Mouse (Mus musculus) kidney, adult 11 months (tissue): ENCODE data around the gene Emc7.
"Not testable (repeated sequence)": the region's sequence is repeated elsewhere in the genome, so short reads cannot be mapped to it uniquely, and the experiment has no call there.

Experiments
- DNase-seq: peaks from one replicate; pipeline ENCODE4 v3.0.0; 2022

Gene Emc7

DNA sequence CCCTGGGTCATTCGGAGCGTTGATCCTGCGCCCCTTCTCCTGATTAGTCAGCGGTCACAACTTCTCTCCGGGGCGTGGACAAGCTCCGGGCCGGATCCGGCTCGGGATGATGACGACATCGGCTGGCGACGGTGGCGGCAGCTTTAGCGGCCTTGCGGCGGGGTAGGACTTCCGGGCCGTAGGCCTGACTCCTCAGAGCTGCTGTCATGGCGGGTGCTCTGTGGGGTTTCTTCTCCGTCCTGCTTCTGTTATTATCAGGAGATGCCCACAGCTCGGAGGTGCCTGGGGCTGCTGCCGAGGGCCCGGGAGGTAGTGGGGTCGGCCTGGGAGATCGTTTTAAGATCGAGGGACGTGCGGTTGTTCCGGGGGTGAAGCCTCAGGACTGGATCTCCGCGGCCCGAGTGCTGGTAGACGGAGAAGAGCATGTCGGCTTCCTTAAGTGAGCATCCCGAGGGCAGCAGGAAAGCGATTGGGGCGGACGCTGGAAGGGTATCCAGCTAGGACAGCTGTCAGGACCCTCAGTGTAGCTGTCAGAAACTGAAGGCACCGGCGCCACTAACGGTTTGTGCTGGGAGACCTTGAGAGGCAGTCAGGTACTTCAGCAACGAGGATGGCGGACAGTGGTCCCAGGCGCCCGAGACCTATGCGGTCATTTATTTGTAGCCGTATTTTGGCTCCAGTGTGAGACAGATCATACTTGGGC, at the start of gene Emc7:
Gene Emc7, plus strand, starts transcription at position 136 of the 703 bp plus-strand sequence.
- DNase-seq: peak; percentile 93

DNA sequence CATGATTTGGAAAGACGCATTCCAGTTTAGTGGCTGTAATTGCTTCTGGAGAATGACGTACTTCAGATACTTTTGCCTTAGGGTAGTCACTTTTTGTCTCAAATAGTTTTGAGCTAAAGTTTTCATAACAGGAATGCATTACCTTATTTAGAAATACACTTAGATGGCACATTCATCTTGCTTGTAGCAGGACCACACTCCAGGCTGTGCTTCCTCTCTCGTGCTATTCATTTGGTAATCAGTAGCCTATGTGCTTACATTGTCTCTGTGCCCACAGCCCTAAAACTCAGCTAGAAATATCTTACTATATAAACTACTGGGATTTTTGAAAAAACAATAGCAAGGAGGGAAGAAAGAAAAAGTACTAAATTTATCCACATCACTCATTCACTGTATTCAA, 47.8 kb upstream of the Emc7 start:
- DNase-seq: no peak

DNA sequence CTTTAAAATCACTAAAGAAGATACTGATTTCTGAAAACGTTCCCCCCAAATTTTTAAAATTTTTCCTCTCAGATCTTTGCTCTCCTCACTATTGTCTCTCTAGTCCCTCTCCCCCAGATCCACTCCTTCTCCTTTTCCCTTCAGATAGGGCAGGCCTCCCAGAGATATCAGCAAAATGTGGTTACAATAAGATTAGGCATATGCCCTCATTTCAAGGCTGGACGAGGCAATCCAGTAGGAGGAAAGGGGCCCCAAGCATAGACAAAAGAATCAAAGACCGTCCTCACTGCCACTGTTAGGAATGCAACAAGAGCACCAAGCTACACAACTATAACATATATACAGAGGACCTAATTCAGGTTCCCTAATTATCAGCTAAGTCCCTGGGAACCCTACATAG, 29.5 kb upstream of the Emc7 start:
- no peak for DNase-seq

DNA sequence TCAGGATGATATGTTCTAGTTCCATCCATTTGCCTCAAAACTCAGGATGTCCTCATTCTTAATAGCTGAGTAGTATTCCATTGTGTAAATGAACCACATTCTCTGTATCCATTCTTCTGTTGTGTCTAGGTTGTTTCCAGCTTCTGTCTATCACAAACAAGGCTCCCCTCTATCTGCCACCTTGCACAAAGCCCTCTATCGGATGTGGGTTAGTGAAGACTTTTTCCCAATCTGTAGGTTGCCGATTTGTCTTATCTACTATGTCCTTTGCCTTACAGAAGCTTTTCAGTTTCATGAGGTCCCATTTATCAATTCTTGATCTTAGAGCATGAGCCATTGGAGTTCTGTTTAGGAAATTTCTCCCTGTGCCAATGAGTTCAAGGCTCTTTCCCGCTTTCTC, 26.3 kb upstream of the Emc7 start:
- DNase-seq: not testable (repeated sequence)

DNA sequence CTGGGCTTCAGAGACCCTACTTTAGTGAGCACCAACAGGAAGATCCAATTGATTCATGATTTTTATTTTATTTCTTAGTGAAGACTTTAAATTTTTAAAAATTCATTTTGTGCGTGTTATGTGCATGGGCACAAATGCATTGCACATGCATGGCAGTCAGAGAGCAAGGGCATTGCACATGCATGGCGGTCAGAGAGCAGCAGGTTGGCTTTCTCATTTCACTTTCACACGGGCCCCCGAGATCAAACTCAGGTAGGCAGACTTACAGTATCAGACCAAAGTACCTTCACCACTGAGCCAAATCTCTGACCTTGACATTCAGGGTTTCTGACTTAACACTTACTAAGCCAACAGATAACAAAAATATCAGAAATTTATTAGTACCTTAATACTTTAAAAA, 25.1 kb upstream of the Emc7 start:
- no peak for DNase-seq

DNA sequence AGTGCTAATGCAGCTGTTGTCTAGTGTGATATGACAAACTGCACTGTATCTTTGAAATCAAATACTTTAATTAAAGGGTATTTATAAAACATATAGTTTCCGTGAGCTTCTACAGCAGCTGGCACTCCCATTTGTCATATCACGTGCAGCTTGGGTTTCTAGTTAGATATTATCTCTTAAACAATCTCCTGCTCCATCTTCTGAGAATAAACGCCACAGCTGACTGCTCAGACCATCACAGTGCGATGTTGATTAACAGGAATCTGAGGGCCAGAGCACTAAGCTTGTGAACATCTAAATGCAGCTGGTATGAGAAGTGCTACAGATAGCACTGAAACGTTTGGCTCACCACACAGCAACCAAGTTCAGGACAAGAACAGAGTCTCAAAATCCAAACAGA, 24.4 kb upstream of the Emc7 start:
- DNase-seq: no peak

DNA sequence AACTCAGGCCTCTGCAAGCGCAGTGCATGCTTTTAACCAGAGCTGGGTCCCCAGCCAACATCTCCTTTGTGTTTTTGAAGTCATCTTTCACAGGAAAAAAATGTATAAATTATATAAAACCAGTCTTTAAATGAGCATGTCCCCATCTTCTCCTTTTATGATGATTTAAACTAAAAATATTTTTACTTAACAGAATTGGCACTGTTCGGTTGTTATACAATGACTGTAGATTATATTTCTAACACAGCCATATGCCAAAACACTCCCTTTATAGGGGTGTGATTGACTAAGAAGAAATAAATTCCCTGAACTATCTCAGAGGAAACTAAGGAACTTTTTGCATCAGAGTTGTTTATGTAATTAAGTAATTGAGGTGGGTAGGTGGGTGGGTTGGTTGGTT, 22.3 kb upstream of the Emc7 start:
- no peak for DNase-seq

DNA sequence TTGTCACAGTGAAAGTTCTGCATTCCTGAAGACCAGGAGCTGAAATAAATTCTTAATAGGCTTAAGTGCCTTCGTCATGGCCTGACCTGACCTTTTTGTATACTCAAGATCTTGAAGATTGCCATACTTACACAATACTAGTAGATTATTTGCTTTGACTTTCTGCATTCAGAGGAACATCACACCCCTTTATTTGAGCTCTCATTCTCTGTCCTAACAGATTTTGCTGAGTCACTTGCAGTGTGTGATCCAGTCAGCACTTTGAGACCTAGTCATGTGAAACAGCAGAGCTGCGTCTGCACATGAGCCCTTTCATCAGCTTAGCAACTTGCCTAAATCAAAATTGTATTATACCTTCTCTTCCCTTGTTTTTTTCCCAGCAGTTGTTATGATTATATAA, 21.4 kb upstream of the Emc7 start:
- peak; percentile 21 for DNase-seq

DNA sequence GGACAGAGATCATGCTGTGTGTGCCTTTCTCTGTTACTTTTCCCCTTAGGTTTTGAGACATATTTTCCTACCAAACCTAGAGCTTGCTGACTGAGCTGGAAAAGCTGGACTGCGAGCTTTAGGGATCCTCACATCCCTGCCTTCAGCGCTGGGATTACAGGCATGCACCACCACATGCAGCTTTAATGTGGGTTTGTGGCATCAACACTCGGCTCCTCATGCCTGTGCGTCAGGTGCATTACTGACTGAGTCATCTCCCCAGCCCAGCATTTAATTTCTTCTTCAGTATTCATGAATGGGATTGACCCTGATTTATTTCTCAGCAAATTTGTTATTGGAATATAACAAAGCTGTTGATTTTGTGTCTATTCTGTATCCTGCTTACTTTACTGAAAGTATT, 18.5 kb upstream of the Emc7 start:
- no peak for DNase-seq

DNA sequence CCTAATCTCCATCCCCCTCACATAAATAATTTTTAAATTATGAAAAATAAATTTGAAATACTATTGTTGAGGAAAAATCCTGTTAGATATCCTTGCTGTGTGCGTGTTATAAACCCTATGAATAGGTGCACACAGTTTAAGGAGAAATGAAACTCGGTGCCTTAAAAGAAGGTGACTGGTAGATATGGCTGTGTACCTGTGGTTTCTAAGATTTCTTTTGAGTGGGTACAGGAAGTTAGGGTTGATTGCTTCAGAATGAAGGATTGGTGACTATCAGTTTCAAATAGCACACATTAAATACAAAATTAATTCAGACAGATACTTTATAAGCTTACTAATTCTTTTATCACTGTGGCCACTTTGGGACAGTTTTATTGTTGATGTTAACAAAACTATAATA, 17.2 kb upstream of the Emc7 start:
- DNase-seq: no peak

DNA sequence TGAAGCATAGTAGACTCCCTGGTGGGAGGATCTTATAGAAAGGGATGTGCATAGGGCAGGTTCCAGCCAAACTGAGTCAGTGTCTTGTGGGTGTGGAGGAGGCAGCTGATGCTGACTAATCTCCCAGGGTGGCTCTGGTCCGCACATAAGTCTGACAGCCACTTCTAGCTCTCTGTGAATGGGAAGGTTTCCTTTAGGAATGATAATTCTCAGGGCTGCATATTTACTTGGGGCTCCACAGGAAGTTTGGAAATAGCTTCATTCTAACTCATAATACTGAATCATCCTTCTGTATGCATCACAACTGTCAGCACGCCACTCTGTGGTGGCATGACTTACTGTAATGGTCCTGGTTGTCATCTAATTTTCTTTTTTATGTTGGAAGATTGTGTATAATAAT, 11.3 kb upstream of the Emc7 start:
- no peak for DNase-seq

DNA sequence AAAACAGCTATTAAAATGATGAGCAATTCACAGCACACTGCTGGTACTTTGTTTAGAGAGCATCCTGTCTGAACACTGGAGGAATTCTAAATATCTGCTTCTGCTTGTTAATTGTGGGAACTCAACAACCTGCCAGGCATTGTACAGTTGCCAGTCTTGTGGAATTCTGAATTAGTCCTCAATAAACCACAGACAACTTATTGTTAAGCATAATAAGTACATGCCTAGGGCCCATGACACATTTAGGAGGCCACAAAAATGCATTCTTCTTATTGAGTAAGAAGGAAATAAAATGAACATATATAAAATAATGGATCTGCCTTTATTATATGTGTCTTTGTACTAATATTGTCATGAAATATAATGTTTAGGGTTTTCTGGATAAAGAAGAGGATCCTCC, 9.3 kb upstream of the Emc7 start:
- no peak for DNase-seq

DNA sequence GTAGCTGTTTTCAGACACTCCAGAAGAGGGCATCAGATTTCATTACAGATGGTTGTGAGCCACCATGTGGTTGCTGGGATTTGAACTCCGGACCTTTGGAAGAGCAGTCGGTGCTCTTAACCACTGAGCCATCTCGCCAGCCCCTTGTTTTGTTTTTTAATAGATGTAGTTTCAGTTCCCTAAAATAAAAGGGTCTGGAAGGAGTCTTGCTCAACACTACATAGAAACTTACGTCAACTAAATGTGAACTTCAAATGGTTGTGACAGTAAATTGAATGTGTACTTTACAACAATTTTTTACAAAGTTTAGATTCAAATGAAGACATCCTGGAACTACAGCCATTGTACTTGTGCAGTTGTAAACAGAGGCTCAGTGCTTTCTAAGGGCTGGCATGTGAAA, 6.8 kb upstream of the Emc7 start:
- not testable (repeated sequence) for DNase-seq

DNA sequence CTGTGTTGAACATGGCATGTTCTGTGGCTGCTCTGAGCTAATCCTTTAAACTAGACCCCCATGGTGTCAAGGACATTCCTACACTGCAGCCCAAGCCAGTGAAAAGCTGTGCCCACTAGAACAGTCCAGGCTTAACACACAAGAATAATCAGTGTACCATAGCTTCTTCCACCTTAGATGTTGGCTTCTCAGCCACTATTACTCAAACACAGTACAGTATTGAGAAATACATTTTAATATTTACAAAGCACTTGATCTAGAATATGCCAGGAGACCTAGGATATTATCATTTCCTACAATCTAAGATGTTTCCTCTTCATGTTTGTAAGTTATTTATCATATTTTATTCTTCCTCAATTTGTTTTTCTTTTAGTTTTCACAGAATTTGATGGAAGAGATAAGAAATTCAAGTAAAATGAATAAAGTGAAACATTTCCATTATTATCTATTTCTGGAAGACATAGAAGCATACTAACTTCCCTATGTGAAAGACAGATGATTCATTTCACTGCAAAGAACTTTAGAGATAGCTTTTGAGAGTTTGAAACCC, 6.2 kb upstream of the Emc7 start:
- DNase-seq: no peak

DNA sequence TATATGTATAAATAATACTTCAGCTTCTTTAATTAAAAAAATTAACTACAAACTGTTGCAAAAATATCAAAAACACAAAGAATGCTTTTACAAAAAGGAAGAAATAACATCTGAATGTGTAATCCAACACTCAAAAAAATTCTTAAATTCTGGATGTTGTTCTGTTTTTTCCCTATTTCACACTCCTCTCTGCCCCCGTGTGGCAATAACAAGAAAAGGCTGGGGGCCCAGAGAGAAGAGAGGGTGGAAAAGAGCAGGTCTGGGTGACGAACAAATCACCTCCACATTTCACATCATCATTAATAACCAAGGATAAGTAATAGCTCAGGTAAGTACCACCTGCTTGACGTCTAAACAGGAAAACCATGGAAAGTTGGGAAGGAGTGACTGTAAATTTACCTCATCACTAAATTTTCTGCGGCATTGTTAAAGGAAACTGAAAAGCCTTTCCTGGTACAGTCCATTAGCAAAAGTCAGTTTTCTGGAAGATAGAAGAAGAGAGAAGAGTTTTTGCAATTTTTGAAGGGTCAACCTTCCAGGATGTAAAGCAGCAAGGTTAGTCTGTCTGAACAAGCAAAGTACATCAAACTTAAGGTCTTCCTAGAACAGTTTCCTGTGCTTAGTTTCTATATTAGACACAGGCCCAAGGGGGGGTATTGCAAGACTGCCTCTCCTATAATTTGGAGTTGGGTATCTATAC, 5.0 kb upstream of the Emc7 start:
- no peak for DNase-seq

DNA sequence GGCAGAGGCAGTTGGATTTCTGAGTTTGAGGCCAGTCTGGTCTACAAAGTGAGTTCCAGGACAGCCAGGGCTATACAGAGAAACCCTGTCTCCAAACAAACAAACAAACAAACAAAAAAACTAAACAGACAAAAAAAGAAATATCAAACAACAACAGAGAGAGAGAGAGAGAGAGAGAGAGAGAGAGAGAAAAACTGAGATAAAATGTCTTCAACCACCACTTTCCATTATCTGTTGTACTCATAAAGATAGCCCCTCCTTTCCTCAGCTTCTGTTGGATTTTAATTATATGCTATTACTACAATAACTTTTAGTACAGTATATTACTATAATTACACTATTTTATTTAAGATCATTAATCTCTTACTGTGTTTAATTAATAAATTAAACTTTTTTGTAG, 2.3 kb upstream of the Emc7 start:
- DNase-seq: not testable (repeated sequence)

DNA sequence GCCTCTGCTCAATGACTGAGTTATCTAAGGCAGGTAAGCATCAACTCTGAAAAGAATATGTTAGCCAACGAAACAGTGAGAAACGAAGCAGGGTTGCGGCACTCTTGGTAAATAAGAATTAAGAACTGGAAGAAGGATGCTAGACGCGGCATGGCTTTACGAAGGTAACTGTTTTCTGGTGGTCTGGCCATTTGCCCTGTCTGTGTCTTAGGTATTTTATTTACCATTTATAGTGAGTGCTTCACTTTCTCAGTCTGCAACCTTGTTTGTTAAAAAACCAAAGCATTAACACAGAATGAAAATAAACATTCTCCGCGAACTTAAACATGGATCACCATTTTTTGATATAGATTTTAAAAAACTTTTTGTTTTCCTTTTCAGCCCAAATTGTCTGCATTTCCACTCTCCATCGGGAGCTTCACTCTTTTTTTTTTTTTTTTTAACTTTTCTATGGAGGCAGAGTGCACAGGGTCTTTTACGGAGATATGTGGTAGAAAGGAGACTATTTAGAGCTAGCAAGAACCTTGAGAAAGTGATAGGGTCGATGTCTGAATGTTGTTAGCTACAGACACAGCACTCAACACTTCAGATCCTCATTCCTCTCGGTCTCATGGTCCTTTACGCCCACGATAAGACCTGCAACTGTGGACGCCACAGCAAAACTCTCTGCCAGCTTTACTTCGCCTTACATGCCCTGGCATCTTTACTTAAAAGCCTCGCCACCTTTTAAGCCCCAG, 504 bp upstream of the Emc7 start:
- DNase-seq: no peak

DNA sequence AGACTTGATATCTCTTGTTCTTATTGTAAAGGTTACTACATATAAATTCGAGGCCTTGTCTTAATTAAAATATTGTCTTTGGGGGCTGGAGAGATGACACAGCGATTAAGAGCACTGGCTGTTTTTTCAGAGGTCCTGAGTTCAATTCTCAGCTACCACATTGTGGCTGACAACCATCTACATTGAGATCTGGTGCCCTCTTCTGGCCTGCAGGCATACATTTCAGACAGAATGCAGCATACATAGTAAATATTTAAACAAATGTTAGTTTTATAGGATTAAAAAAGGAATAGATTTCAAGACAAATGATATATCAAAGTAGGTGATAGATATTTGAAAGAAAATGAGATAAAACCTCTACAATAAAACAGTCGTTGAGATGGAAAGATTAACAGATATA, 5.8 kb downstream of the Emc7 start:
- DNase-seq: no peak

DNA sequence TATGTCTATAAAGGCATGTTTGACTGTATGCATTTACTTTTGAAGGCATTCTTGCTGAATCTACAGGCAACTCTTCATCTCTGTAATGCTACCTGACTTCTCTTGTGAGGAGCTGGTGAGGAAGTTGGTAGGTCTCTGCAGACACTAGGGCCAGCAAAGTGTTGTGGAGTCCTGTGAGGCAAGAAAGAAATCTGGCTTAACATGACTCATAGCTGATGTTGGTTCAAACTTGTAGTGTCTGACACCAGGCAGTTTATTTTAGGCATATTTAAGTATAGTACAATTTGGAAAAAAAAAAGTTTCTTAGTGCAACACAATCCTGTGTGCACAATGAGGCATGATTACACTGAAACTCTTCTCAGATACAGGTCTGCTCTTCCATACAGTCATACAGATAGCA, 14.7 kb downstream of the Emc7 start:
- no peak for DNase-seq

DNA sequence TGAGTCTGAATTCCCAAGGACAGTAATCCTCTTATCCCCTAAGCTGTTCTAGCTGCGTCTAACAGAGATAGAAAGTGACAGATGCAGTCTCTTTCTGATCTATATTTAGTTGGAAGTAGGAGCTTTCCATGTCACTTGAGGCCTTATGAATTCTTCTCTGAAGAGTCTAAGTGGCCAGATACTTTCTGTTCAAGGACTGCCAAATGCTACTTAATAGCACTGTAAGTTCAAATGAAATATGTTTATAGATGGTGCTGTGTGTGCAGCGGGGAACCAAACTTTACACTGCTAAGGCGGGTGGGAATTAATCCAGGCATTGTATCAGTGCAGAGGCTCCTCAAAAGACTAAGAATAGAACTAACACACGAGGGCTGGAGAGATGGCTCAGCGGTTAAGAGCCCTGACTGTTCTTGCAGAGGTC, 16.2 kb downstream of the Emc7 start:
- DNase-seq: no peak

DNA sequence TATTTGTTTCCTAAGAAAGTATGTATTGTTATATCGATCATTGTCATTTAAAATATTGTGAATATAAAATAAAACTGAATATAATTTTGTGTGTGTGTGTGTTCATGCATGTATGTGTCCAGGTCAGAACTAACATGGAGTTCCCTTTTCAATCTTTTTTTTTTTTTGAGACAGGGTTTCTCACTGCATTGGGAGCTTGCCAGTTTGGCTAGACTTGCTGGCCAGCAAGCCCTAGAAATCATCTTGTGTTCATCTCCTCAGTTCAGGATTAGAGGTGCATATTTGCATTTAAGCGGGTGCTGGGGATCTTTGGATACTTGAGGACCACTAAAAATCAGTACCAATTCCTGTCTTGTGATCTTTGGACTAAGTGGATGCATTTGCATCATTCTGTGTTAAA, 17.3 kb downstream of the Emc7 start:
- DNase-seq: no peak

DNA sequence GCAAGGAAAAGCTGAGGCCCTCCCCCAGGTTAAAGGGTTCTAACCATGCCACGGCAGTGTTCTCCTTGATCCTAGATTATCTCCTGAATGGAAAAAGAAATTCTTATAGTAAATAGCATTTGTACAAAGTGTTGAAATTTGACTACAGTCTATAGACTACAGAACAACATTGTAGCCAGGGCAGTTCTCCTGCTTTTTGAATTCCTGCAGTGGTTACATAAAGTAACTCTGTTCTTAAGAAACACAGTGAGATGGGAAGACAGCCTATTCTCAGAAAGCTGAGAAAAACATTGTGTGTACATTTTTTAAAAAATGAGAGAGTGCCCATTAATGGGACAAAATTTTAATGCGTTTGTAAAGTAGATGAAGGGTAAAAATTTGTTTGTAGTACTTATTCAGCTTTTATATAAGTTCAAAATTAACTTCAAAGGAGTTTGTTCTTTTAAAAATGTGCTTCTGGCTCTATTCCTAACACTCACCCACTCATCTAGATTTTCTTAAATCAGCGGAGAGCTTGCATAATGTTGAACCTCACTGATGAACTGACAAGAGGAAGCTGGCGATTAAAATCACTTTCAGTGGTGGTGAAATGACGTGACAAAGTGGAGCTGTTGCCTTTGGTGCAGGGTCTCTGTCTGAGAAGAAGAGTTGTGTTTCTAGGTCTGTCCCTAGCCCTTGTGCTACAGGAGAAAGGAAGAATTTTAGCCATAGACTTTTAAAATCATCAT, 20.4 kb downstream of the Emc7 start:
- no peak for DNase-seq

DNA sequence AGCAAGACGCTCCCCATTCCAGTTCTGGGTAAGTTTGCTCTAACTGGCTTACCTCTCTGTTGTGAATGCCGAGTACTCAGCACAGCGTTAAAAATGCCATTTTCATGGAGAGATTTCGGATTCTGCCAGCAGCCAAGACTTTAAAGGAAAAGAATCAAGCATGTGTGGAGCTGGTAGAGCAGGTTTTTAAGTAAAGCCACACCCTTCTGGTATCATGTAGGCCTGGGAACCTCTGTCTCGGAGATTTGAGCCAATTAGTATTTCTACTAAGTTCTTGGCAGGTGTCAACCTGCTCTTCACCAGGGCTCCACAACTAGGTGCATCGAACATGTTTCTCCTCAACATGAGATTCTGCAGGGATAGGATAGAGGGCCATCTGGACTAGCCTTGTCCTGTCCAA, 21.8 kb downstream of the Emc7 start:
- no peak for DNase-seq
